Mouse (Mus musculus) regulatory T cell (primary cell): ENCODE results near the gene Olfr1412.

ENCODE experiments used
- in situ Hi-C: fragments of 300-600 bp; cut with MboI, MseI; formaldehyde crosslinking; loops from one replicate; pipeline ENCODE4 v1.15.1; 2025; ENCODE audit warnings: high pct_unique_total_duplicates

Olfr1412 gene

GRCm38 (mm10) chr1:92637501-92638172, 52.1 kb downstream of the Olfr1412 start:
- in situ Hi-C loops = no loop called here

DNA sequence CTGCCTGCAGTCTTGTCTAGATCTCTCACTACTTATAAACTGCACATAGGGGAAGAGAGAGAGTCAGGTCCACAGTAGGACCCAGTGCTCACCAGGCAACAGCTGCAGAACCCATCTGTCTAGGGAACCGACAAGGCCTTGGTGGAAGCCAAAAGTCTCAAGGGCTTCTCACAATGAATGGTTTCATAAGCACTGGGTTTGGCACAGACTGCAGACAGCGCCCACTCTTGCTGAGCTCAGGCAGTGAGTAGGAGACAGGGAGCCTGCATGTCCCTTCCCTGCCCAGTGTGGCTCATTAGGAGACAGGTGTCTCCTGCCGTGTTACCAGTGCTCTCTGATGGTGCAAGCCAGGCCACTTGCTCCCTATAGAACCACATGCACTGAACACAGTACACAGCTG, 52.6 kb downstream of the Olfr1412 start:
- in situ Hi-C loops = no loop called here

DNA sequence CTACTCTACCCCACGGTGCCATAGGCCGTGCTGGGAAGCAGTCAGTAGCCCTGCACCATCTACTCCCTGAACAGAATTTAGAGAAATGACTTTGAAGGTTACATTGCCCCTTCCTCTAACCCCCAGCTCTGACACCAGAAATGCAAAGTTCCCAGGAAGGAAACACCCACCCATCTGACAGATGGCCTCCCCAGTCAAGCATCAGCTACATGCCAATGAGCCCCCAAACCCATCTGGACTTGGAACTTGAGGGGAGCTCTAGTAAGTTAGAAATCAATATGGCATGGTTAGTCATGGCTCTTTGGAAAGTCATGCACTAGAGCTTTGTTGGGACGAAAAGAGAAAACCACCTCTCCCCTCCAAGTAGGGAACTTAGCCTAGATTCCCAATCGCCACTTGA, 53.2 kb downstream of the Olfr1412 start:
- in situ Hi-C loops = no loop called here

DNA sequence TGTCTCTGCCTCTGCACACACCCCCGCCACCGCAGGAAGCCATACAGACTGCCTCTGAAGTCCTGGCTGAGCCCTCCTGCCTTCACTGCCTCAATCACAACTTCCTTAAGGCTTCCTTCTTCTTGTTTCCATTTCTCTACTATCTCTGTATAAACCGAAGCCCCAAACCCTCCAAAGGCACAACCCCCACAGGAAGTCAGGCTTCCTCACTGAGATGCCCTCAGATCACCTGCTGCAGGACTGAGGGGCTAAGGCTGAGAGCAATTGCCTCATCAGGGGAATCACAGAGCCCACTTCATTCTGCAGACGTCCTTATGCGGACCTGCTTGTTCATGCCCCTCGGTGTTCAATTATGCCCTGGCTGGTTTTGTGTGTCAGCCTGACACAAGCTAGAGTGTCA, 54.8 kb downstream of the Olfr1412 start:
- in situ Hi-C loops = loop anchor here (10.0 kb wide), 1 partner anchor 1576 kb away; no protein-coding TSS in a partner anchor
